Mouse (Mus musculus) CH12.LX (cell line): ENCODE results near the gene Il17re. TPM values are rescaled to one million over a fixed set of nuclear protein-coding genes. Genes with fewer than 3 reads are reported as not detected.

ENCODE experiments used
- polyA plus RNA-seq: library from polyadenylated mRNA; unstranded; fragments of >175 nt; gene quantifications from 2 replicates; pipeline ENCODE4 v1.2.1, GENCODE M21; 2012; ENCODE audit warnings: low read depth; ENCODE audit not compliant: insufficient read length
- total RNA-seq, 2 experiments: library from RNA; depleted of rRNA; stranded (reverse); fragments of 300-350 nt in 1 of 2; fragments of >200 nt in 1 of 2; gene quantifications; 2 replicates each; pipeline ENCODE4 v1.2.3; 2012 to 2014

The Il17re gene
- total and polyA plus RNA-seq, 3 experiments = 0.13 TPM; not detected in 1

Other genes starting within 250 kb of the Il17re start
Only the 20 nearest of the 21 such genes appear.
- gene Mtmr14, start 220.6 kb upstream of the Il17re start, total RNA-seq (2012; rRNA removed) = 63.9 and 83.4 TPM in 2 replicates
- gene Mtmr14, start 220.6 kb upstream of the Il17re start, total RNA-seq (2014; rRNA removed) = 80.0 and 81.0 TPM in 2 replicates
- gene Mtmr14, start 220.6 kb upstream of the Il17re start, polyA plus RNA-seq = 88.0 and 89.2 TPM in 2 replicates
- 0.25 TPM in 2 replicates for gene Cpne9, start 176.2 kb upstream of the Il17re start, total RNA-seq (2012; rRNA removed)
- gene Cpne9, start 176.2 kb upstream of the Il17re start, total RNA-seq (2014; rRNA removed) = 0.19 and 0.28 TPM in 2 replicates
- gene Cpne9, start 176.2 kb upstream of the Il17re start, polyA plus RNA-seq = 0.27 and 0.49 TPM in 2 replicates
- gene Brpf1, start 151.3 kb upstream of the Il17re start, total RNA-seq (2012; rRNA removed) = 24.5 and 26.5 TPM in 2 replicates
- gene Brpf1, start 151.3 kb upstream of the Il17re start, total RNA-seq (2014; rRNA removed) = 13.7 TPM in 2 replicates
- gene Brpf1, start 151.3 kb upstream of the Il17re start, polyA plus RNA-seq = 26.7 and 28.1 TPM in 2 replicates
- gene Ogg1, start 131.5 kb upstream of the Il17re start, total RNA-seq (2012; rRNA removed) = 12.5 and 13.8 TPM in 2 replicates
- gene Ogg1, start 131.5 kb upstream of the Il17re start, total RNA-seq (2014; rRNA removed) = 14.4 and 14.5 TPM in 2 replicates
- 19.5 and 20.1 TPM in 2 replicates for gene Ogg1, start 131.5 kb upstream of the Il17re start, polyA plus RNA-seq
- gene Camk1, start 114.5 kb upstream of the Il17re start, total RNA-seq (2012; rRNA removed) = 4.1 and 5.3 TPM in 2 replicates
- gene Camk1, start 114.5 kb upstream of the Il17re start, total RNA-seq (2014; rRNA removed) = 0.20 and 0.36 TPM in 2 replicates
- 0.97 and 1.4 TPM in 2 replicates for gene Camk1, start 114.5 kb upstream of the Il17re start, polyA plus RNA-seq
- gene Tada3, start 80.6 kb upstream of the Il17re start, total RNA-seq (2012; rRNA removed) = 14.6 and 19.4 TPM in 2 replicates
- gene Tada3, start 80.6 kb upstream of the Il17re start, total RNA-seq (2014; rRNA removed) = 7.2 and 7.6 TPM in 2 replicates
- gene Tada3, start 80.6 kb upstream of the Il17re start, polyA plus RNA-seq = 24.8 and 28.2 TPM in 2 replicates
- gene Arpc4, start 80.4 kb upstream of the Il17re start, total RNA-seq (2012; rRNA removed) = 150 and 190 TPM in 2 replicates
- gene Arpc4, start 80.4 kb upstream of the Il17re start, total RNA-seq (2014; rRNA removed) = 202 and 234 TPM in 2 replicates
- gene Arpc4, start 80.4 kb upstream of the Il17re start, polyA plus RNA-seq = 314 and 345 TPM in 2 replicates
- gene Ttll3, start 69.2 kb upstream of the Il17re start, total RNA-seq (2012; rRNA removed) = 5.1 and 5.3 TPM in 2 replicates
- 0.87 and 1.8 TPM in 2 replicates for gene Ttll3, start 69.2 kb upstream of the Il17re start, total RNA-seq (2014; rRNA removed)
- 4.4 and 5.1 TPM in 2 replicates for gene Ttll3, start 69.2 kb upstream of the Il17re start, polyA plus RNA-seq
- gene Rpusd3, start 39.1 kb upstream of the Il17re start, total RNA-seq (2012; rRNA removed) = 26.3 and 28.6 TPM in 2 replicates
- 18.8 and 22.1 TPM in 2 replicates for gene Rpusd3, start 39.1 kb upstream of the Il17re start, total RNA-seq (2014; rRNA removed)
- gene Rpusd3, start 39.1 kb upstream of the Il17re start, polyA plus RNA-seq = 18.5 and 26.5 TPM in 2 replicates
- gene Cidec, start 22.7 kb upstream of the Il17re start, total RNA-seq (2012; rRNA removed) = 0.17 TPM in 1 of 2 replicates, not detected in the other
- gene Cidec, start 22.7 kb upstream of the Il17re start, total RNA-seq (2014; rRNA removed) = not detected in 2 replicates
- gene Cidec, start 22.7 kb upstream of the Il17re start, polyA plus RNA-seq = 0.14 TPM in 1 of 2 replicates, not detected in the other
- gene Jagn1, start 15.9 kb upstream of the Il17re start, total RNA-seq (2012; rRNA removed) = 69.2 and 83.9 TPM in 2 replicates
- 90.4 and 106 TPM in 2 replicates for gene Jagn1, start 15.9 kb upstream of the Il17re start, total RNA-seq (2014; rRNA removed)
- gene Jagn1, start 15.9 kb upstream of the Il17re start, polyA plus RNA-seq = 88.3 and 103 TPM in 2 replicates
- not detected in 2 replicates for gene Il17rc, start 12.9 kb downstream of the Il17re start, total RNA-seq (2012; rRNA removed)
- not detected in 2 replicates for gene Il17rc, start 12.9 kb downstream of the Il17re start, total RNA-seq (2014; rRNA removed)
- not detected in 2 replicates for gene Il17rc, start 12.9 kb downstream of the Il17re start, polyA plus RNA-seq
- gene Creld1, start 24.8 kb downstream of the Il17re start, total RNA-seq (2012; rRNA removed) = 4.3 and 6.2 TPM in 2 replicates
- gene Creld1, start 24.8 kb downstream of the Il17re start, total RNA-seq (2014; rRNA removed) = 3.3 and 3.4 TPM in 2 replicates
- 12.9 and 14.3 TPM in 2 replicates for gene Creld1, start 24.8 kb downstream of the Il17re start, polyA plus RNA-seq
- not detected in 2 replicates for gene Prrt3, start 43.4 kb downstream of the Il17re start, total RNA-seq (2012; rRNA removed)
- gene Prrt3, start 43.4 kb downstream of the Il17re start, total RNA-seq (2014; rRNA removed) = not detected in 2 replicates
- gene Prrt3, start 43.4 kb downstream of the Il17re start, polyA plus RNA-seq = not detected in 2 replicates
- gene Emc3, start 73.2 kb downstream of the Il17re start, total RNA-seq (2012; rRNA removed) = 52.7 and 62.2 TPM in 2 replicates
- gene Emc3, start 73.2 kb downstream of the Il17re start, total RNA-seq (2014; rRNA removed) = 87.5 and 90.9 TPM in 2 replicates
- gene Emc3, start 73.2 kb downstream of the Il17re start, polyA plus RNA-seq = 64.6 and 64.9 TPM in 2 replicates
- 25.5 and 26.3 TPM in 2 replicates for gene Fancd2, start 73.2 kb downstream of the Il17re start, total RNA-seq (2012; rRNA removed)
- 32.7 and 37.3 TPM in 2 replicates for gene Fancd2, start 73.2 kb downstream of the Il17re start, total RNA-seq (2014; rRNA removed)
- 27.2 and 30.2 TPM in 2 replicates for gene Fancd2, start 73.2 kb downstream of the Il17re start, polyA plus RNA-seq
- gene Fancd2os, start 142.2 kb downstream of the Il17re start, total RNA-seq (2012; rRNA removed) = not detected in 2 replicates
- gene Fancd2os, start 142.2 kb downstream of the Il17re start, total RNA-seq (2014; rRNA removed) = not detected in 2 replicates
- 0.31 and 0.45 TPM in 2 replicates for gene Fancd2os, start 142.2 kb downstream of the Il17re start, polyA plus RNA-seq
- 112 and 122 TPM in 2 replicates for gene Brk1, start 146.3 kb downstream of the Il17re start, total RNA-seq (2012; rRNA removed)
- gene Brk1, start 146.3 kb downstream of the Il17re start, total RNA-seq (2014; rRNA removed) = 224 and 245 TPM in 2 replicates
- gene Brk1, start 146.3 kb downstream of the Il17re start, polyA plus RNA-seq = 142 and 145 TPM in 2 replicates
- gene Vhl, start 165.5 kb downstream of the Il17re start, total RNA-seq (2012; rRNA removed) = 14.2 and 17.6 TPM in 2 replicates
- gene Vhl, start 165.5 kb downstream of the Il17re start, total RNA-seq (2014; rRNA removed) = 32.6 and 36.6 TPM in 2 replicates
- 19.2 and 23.1 TPM in 2 replicates for gene Vhl, start 165.5 kb downstream of the Il17re start, polyA plus RNA-seq
- 31.6 and 39.5 TPM in 2 replicates for gene Irak2, start 180.0 kb downstream of the Il17re start, total RNA-seq (2012; rRNA removed)
- gene Irak2, start 180.0 kb downstream of the Il17re start, total RNA-seq (2014; rRNA removed) = 26.9 and 30.0 TPM in 2 replicates
- 32.5 and 38.6 TPM in 2 replicates for gene Irak2, start 180.0 kb downstream of the Il17re start, polyA plus RNA-seq